ENCODE assay signal across 12 mouse cellular contexts in the genomic region with DNA sequence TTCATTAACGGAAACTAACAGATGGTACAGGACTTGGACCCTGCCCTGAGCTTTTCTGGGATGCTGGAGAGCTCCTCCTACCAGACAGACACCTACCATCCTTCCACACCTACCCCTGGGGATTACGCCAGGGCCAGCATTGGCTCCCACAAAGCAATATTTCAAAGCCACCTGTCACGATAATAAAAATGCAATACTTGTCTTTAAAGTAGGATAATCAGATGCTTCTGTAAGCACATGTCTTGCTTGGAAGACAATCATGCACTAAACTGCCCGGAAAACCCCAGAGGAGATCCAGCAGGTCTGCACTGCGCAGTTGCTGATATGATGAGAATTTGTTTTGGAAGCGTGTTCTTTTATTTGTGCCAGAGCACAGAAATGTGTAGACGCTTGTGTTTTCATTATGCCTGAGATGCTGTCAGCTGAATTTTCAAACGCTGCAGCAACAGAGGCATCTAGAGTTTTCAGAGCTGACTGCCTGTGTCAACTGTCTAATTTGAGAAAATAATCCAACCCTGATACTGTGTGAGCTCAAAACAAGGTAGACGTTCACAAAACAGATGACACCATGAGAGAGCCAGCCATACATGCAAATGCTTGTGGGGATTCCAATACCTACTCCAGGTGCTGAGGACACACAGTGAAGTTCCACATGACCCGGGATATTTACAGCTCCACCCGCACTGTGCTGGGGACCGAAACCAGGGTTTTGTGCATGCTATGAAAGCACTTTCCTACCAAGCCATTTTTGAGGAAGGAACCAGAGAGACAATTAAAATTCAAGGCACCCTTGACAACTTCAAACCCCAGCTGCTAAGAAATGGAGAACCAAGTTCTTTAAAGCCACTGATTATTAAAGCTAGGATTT. TPM values are rescaled to one million over a fixed set of nuclear protein-coding genes. Genes with fewer than 3 reads are reported as not detected.
A peak's percentile ranks its signal among the peaks of the same experiment; 100 is the strongest.
DNase-seq lines count a peak whose midpoint lies in the region; ATAC-seq and TF ChIP-seq lines count a peak whose summit lies in the region.
"Had no signal": no experiment of that assay in that cellular context is flagged by ENCODE, and none has a peak within 500 bp of the region (broad histone marks: within the 10 kb centered on the region; RNA-seq: fewer than 3 reads in every experiment).

No protein-coding gene starts in this region.

- no peaks in the 10 kb centered on the region for H3K27me3 ChIP-seq in heart, embryonic 11.5 days (ENCODE audit: control insufficient read depth, insufficient read depth, low read length)
- H3K27me3 ChIP-seq in midbrain, embryonic 14.5 days (ENCODE audit: control insufficient read depth, insufficient read depth, low read length): no peaks in the 10 kb centered on the region
- no peaks in the 10 kb centered on the region for H3K27me3 ChIP-seq in midbrain, embryonic 11.5 days (ENCODE audit: control insufficient read depth, insufficient read depth, low read length)
- no peaks in the 10 kb centered on the region for H3K27me3 ChIP-seq in hindbrain, postnatal 0 days (ENCODE audit: insufficient read depth, low read length)
- H3K27me3 ChIP-seq in midbrain, postnatal 0 days (ENCODE audit: insufficient read depth, low read length): no peaks in the 10 kb centered on the region
- H3K27me3 ChIP-seq: neural tube, embryonic 12.5 days had no signal

- TF ChIP-seq CTCF in hindbrain, postnatal 0 days (IDR thresholded peaks at IDR 0.05; ENCODE audit: low read depth): no peak
- TF ChIP-seq CTCF in midbrain, postnatal 0 days (IDR thresholded peaks at IDR 0.05): no peak

- H3K27ac ChIP-seq in heart, embryonic 11.5 days (ENCODE audit: low read depth, low read length): no peak overlapping the region
- H3K27ac ChIP-seq in midbrain, embryonic 14.5 days (replicated peaks; ENCODE audit: low read depth, low read length): no peak overlapping the region
- no peak overlapping the region for H3K27ac ChIP-seq in midbrain, embryonic 11.5 days (ENCODE audit: low read depth, low read length)
- 0 out of 2 replicates have a peak overlapping the region, but pooled peaks have one; percentile 15 for H3K27ac ChIP-seq in hindbrain, postnatal 0 days
- peak overlapping the region; percentile 7; the same call in 1 of the 2 replicates for H3K27ac ChIP-seq in midbrain, postnatal 0 days (ENCODE audit: low read depth, low read length)
- H3K27ac ChIP-seq: heart, adult 2 months; neural tube, embryonic 12.5 days had no signal

- no peaks in the 10 kb centered on the region for H3K36me3 ChIP-seq in heart, embryonic 11.5 days (ENCODE audit: control insufficient read depth, insufficient read depth, low read length)
- no peaks in the 10 kb centered on the region for H3K36me3 ChIP-seq in midbrain, embryonic 14.5 days (ENCODE audit: control insufficient read depth, insufficient read depth, low read length)
- H3K36me3 ChIP-seq in midbrain, embryonic 11.5 days (ENCODE audit: control insufficient read depth, insufficient read depth, low read length): no peaks in the 10 kb centered on the region
- no peaks in the 10 kb centered on the region for H3K36me3 ChIP-seq in hindbrain, postnatal 0 days (ENCODE audit: insufficient read depth, low read length)
- no peaks in the 10 kb centered on the region for H3K36me3 ChIP-seq in midbrain, postnatal 0 days (ENCODE audit: insufficient read depth, low read length)
- H3K36me3 ChIP-seq: neural tube, embryonic 12.5 days had no signal

- H3K4me2 ChIP-seq in heart, embryonic 11.5 days: no peak overlapping the region
- H3K4me2 ChIP-seq in midbrain, embryonic 14.5 days (ENCODE audit: low read length): no peak overlapping the region
- no peak overlapping the region for H3K4me2 ChIP-seq in midbrain, embryonic 11.5 days
- 0 out of 2 replicates have a peak overlapping the region, but pooled peaks have one; percentile 3 for H3K4me2 ChIP-seq in hindbrain, postnatal 0 days (ENCODE audit: low read depth, low read length)
- H3K4me2 ChIP-seq in midbrain, postnatal 0 days (ENCODE audit: low read depth, low read length, poor library complexity, severe bottlenecking): no peak overlapping the region
- H3K4me2 ChIP-seq: neural tube, embryonic 12.5 days had no signal

- 79% methylated on average over 12 of the region's 12 CpGs for WGBS in heart, embryonic 11.5 days (ENCODE audit: insufficient replicate concordance)
- 76% methylated on average over 12 of the region's 12 CpGs for WGBS in midbrain, embryonic 14.5 days
- 87% methylated on average over 12 of the region's 12 CpGs for WGBS in midbrain, embryonic 11.5 days
- WGBS in hindbrain, postnatal 0 days: 59% methylated on average over 12 of the region's 12 CpGs
- 65% methylated on average over 12 of the region's 12 CpGs for WGBS in midbrain, postnatal 0 days

- no peak overlapping the region for H3K9ac ChIP-seq in heart, embryonic 11.5 days (ENCODE audit: low read depth, low read length)
- H3K9ac ChIP-seq in midbrain, embryonic 14.5 days (replicated peaks; ENCODE audit: low read length): no peak overlapping the region
- no peak overlapping the region for H3K9ac ChIP-seq in midbrain, embryonic 11.5 days (ENCODE audit: low read length)
- no peak overlapping the region for H3K9ac ChIP-seq in hindbrain, postnatal 0 days (replicated peaks; ENCODE audit: low read length)
- H3K9ac ChIP-seq in midbrain, postnatal 0 days (replicated peaks; ENCODE audit: low read length, poor library complexity, severe bottlenecking): no peak overlapping the region
- H3K9ac ChIP-seq: neural tube, embryonic 12.5 days had no signal

- peaks cover 6% of the 10 kb centered on the region; the same call in 1 of the 2 replicates for H3K4me1 ChIP-seq in heart, embryonic 11.5 days (ENCODE audit: control insufficient read depth, insufficient read depth, low read length)
- no peaks in the 10 kb centered on the region for H3K4me1 ChIP-seq in midbrain, embryonic 14.5 days (ENCODE audit: control insufficient read depth, insufficient read depth, low read length)
- H3K4me1 ChIP-seq in midbrain, embryonic 11.5 days (ENCODE audit: control insufficient read depth, insufficient read depth, low read length): no peaks in the 10 kb centered on the region
- 0 out of 2 replicates have a peak, but pooled peaks cover 4% of the 10 kb centered on the region for H3K4me1 ChIP-seq in hindbrain, postnatal 0 days (ENCODE audit: insufficient read depth, low read length)
- H3K4me1 ChIP-seq in midbrain, postnatal 0 days (ENCODE audit: insufficient read depth, low read length): no peaks in the 10 kb centered on the region
- H3K4me1 ChIP-seq: neural tube, embryonic 12.5 days had no signal

- peak; percentile 91 for DNase-seq in heart, adult 11 months
- DNase-seq in midbrain, embryonic 14.5 days: peak; percentile 40
- no peak for DNase-seq in midbrain, embryonic 11.5 days (ENCODE audit: low spot score, missing footprints)
- peak; percentile 39 for DNase-seq in hindbrain, postnatal 0 days (ENCODE audit: low spot score)
- peak; percentile 34 for DNase-seq in midbrain, postnatal 0 days (ENCODE audit: low spot score)
- no peak for DNase-seq in kidney, adult 9 months
- no peak for DNase-seq in ovary, postnatal 10 days (ENCODE audit: low spot score)
- DNase-seq: adrenal gland, adult 2 months; lung, postnatal 14 days had no signal

- no peaks in the 10 kb centered on the region for H3K9me3 ChIP-seq in heart, embryonic 11.5 days (replicated peaks; ENCODE audit: control insufficient read depth, low read length)
- H3K9me3 ChIP-seq in midbrain, embryonic 14.5 days (ENCODE audit: control insufficient read depth, low read length): no peaks in the 10 kb centered on the region
- H3K9me3 ChIP-seq in midbrain, embryonic 11.5 days (ENCODE audit: control insufficient read depth, low read length): no peaks in the 10 kb centered on the region
- H3K9me3 ChIP-seq in hindbrain, postnatal 0 days (ENCODE audit: low read length): no peaks in the 10 kb centered on the region
- H3K9me3 ChIP-seq in midbrain, postnatal 0 days (ENCODE audit: low read length): no peaks in the 10 kb centered on the region
- H3K9me3 ChIP-seq: neural tube, embryonic 12.5 days had no signal

- H3K4me3 ChIP-seq in heart, embryonic 11.5 days (ENCODE audit: low read depth, low read length): no peak overlapping the region
- no peak overlapping the region for H3K4me3 ChIP-seq in midbrain, embryonic 14.5 days (replicated peaks; ENCODE audit: low read depth, low read length)
- H3K4me3 ChIP-seq in midbrain, embryonic 11.5 days (ENCODE audit: low read depth, low read length): no peak overlapping the region
- H3K4me3 ChIP-seq in hindbrain, postnatal 0 days (ENCODE audit: low read length): no peak overlapping the region
- H3K4me3 ChIP-seq in midbrain, postnatal 0 days (ENCODE audit: low read depth, low read length): no peak overlapping the region
- H3K4me3 ChIP-seq: heart, adult 2 months; neural tube, embryonic 12.5 days had no signal

- ATAC-seq in heart, embryonic 11.5 days (replicated peaks; ENCODE audit: insufficient number of reproducible peaks, low FRiP score, low TSS enrichment): no peak
- ATAC-seq in midbrain, embryonic 14.5 days (ENCODE audit: low FRiP score, low TSS enrichment): no peak
- ATAC-seq in midbrain, embryonic 11.5 days (ENCODE audit: low FRiP score): no peak
- no peak for ATAC-seq in hindbrain, postnatal 0 days
- ATAC-seq in midbrain, postnatal 0 days (ENCODE audit: low FRiP score): no peak

RNA-seq across cellular contexts. Expression of a gene that starts 11.4 kb away (rescaled TPM):
- polyA plus RNA-seq in heart, embryonic 11.5 days (2014; fragmentation: Nextera tagmentation; extraction: Ambion mirVana): 1.5 and 1.9 TPM in 2 replicates
- 1.3 and 1.8 TPM in 2 replicates for polyA plus RNA-seq in midbrain, embryonic 14.5 days (2014; fragmentation: Nextera tagmentation; extraction: Ambion mirVana)
- 2.7 TPM in 2 replicates for polyA plus RNA-seq in midbrain, embryonic 11.5 days (2014; fragmentation: Nextera tagmentation; extraction: Ambion mirVana)
- 0.90 and 1.9 TPM in 2 replicates for total RNA-seq in hindbrain, postnatal 0 days (2014; rRNA removed)
- polyA plus RNA-seq in hindbrain, postnatal 0 days (2015; fragmentation: Nextera tagmentation; extraction: Ambion mirVana): 2.2 and 2.3 TPM in 2 replicates
- total RNA-seq in midbrain, postnatal 0 days (2014; rRNA removed): 1.5 and 2.5 TPM in 2 replicates
- 2.5 TPM in 2 replicates for polyA plus RNA-seq in midbrain, postnatal 0 days (2015; fragmentation: Nextera tagmentation; extraction: Ambion mirVana)

Comparison
In these comparisons a context has a peak if more than half of its experiments do, and no peak if none do; other contexts are left out.
1. DNase-seq: peak in heart, adult 11 months (single experiment), midbrain, embryonic 14.5 days (single experiment), hindbrain, postnatal 0 days (single experiment) and midbrain, postnatal 0 days (single experiment); none in midbrain, embryonic 11.5 days (single experiment), kidney, adult 9 months (single experiment) and ovary, postnatal 10 days (single experiment).
2. H3K27ac ChIP-seq: peak in hindbrain, postnatal 0 days (single experiment) and midbrain, postnatal 0 days (single experiment); none in heart, embryonic 11.5 days (single experiment), midbrain, embryonic 14.5 days (single experiment) and midbrain, embryonic 11.5 days (single experiment).